ENCODE assay signal across 25 mouse cellular contexts in the genomic region with DNA sequence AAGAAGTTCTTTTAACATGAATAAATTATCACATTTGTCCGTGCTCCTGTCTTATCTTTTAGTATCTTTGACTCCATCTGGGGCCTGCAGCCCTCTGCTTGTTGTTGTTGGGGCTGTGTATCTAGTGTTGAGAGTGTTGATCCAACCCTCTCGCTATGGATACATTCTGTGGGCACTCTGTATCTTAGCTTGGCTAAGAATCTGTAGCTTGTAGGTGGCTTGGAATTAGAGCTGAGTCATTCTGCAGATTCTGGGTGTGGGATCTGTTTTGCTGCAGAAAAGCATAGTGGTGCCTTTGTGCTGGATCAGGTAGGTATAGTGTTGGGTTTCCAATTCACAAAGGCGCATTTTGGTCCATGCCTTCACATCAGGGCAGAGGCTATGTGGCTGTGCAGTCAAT.
DNase-seq lines count a peak whose midpoint lies in the region; ATAC-seq and TF ChIP-seq lines count a peak whose summit lies in the region.
"Had no signal": no experiment of that assay in that cellular context is flagged by ENCODE, and none has a peak within 500 bp of the region (broad histone marks: within the 10 kb centered on the region; RNA-seq: fewer than 3 reads in every experiment).

No protein-coding gene starts in this region.

- DNase-seq in frontal cortex, postnatal 10 days (ENCODE audit: low spot score in 2 of 2): no peak
- peak; percentile 64 for DNase-seq in right cerebral cortex, adult 18-20 months
- no peak for DNase-seq in right cerebral cortex, postnatal 10 days (ENCODE audit: low spot score in 2 of 2)
- DNase-seq in left cerebral cortex, adult 2 months (ENCODE audit: extremely low spot score in 1 of 2, low spot score in 2 of 2): peak in 1 of 2 experiments; percentile 31
- DNase-seq in telencephalon, adult 2 months (ENCODE audit: low read depth, low spot score): peak; percentile 76
- no peak for DNase-seq in heart, adult 2 months
- DNase-seq in cerebellum, adult 11-12 months: no peak
- DNase-seq: adrenal gland, postnatal 25 days; cerebellum, adult 9-11 months; gastrocnemius, adult 2 months; heart, postnatal 10 days; kidney, adult 9 months; kidney, postnatal 14 days; lung, adult 18-20 months; lung, postnatal 14 days had no signal

- no peak overlapping the region for H3K9ac ChIP-seq in heart, adult 2 months (ENCODE audit: low read depth, low read length)
- H3K9ac ChIP-seq: heart, embryonic 12.5 days; limb, embryonic 12.5 days; midbrain, embryonic 13.5 days had no signal

- no peak for TF ChIP-seq EP300 in heart, adult 2 months (IDR thresholded peaks at IDR 0.05; ENCODE audit: insufficient read depth, low read depth, low read length)

- peak; percentile 93 for ATAC-seq in frontal cortex, adult (ENCODE audit: low TSS enrichment)
- ATAC-seq: forebrain, embryonic 16.5 days; hindbrain, postnatal 0 days; intestine, embryonic 16.5 days; midbrain, embryonic 13.5 days had no signal

- whole genome bisulfite sequencing in heart, adult 2 months: 53% methylated on average over 3 of the region's 3 CpGs

- no peak for TF ChIP-seq CTCF in left cerebral cortex, adult 2 months (IDR thresholded peaks at IDR 0.05)
- TF ChIP-seq CTCF in heart, adult 2 months (IDR thresholded peaks at IDR 0.05): no peak

- H3K79me2 ChIP-seq in heart, adult 2 months (replicated peaks; ENCODE audit: control insufficient read depth, insufficient read depth, low read length): no peaks in the 10 kb centered on the region

- H3K36me3 ChIP-seq in heart, adult 2 months (ENCODE audit: control insufficient read depth, insufficient read depth, low read length): no peaks in the 10 kb centered on the region
- H3K36me3 ChIP-seq: embryonic facial prominence, embryonic 10.5 days; forebrain, embryonic 10.5 days; heart, embryonic 12.5 days; limb, embryonic 12.5 days; midbrain, embryonic 13.5 days had no signal

- H3K27me3 ChIP-seq in heart, adult 2 months (ENCODE audit: control insufficient read depth, insufficient read depth, low read length): no peaks in the 10 kb centered on the region
- H3K27me3 ChIP-seq: heart, embryonic 12.5 days; limb, embryonic 12.5 days; midbrain, embryonic 13.5 days had no signal

- H3K4me1 ChIP-seq in heart, adult 2 months (ENCODE audit: control insufficient read depth, insufficient read depth, low read length): no peaks in the 10 kb centered on the region
- H3K4me1 ChIP-seq: embryonic facial prominence, embryonic 10.5 days; forebrain, embryonic 10.5 days; heart, embryonic 12.5 days; limb, embryonic 12.5 days; midbrain, embryonic 13.5 days had no signal

- TF ChIP-seq POLR2A in heart, adult 2 months (IDR thresholded peaks at IDR 0.05; ENCODE audit: insufficient read depth, low read depth, low read length): no peak

- H3K27ac ChIP-seq in left cerebral cortex, adult 2 months: peak overlapping the region; percentile 85
- no peak overlapping the region for H3K27ac ChIP-seq in heart, adult 2 months
- H3K27ac ChIP-seq: embryonic facial prominence, embryonic 10.5 days; forebrain, embryonic 10.5 days; gastrocnemius, adult 2 months; hindbrain, postnatal 0 days; limb, embryonic 12.5 days; midbrain, embryonic 13.5 days; stomach, postnatal 0 days had no signal

- intact Hi-C loops in left cerebral cortex, adult 2 months (cut with DNase I): loop anchor here (5.0 kb wide), 3 partner anchors 38 to 297 kb away; no protein-coding TSS in a partner anchor
- intact Hi-C loops in heart, adult 2 months (cut with DNase I): no loop called here

- H3K4me3 ChIP-seq in left cerebral cortex, adult 2 months: no peak overlapping the region
- no peak overlapping the region for H3K4me3 ChIP-seq in heart, adult 2 months
- H3K4me3 ChIP-seq: embryonic facial prominence, embryonic 10.5 days; forebrain, embryonic 10.5 days; gastrocnemius, adult 2 months; heart, embryonic 12.5 days; limb, embryonic 12.5 days; midbrain, embryonic 13.5 days had no signal

Comparison
In these comparisons a context has a peak if more than half of its experiments do, and no peak if none do; other contexts are left out.
1. DNase-seq: peak in right cerebral cortex, adult 18-20 months (single experiment) and telencephalon, adult 2 months (single experiment); none in frontal cortex, postnatal 10 days (0 of 2), right cerebral cortex, postnatal 10 days (0 of 2), heart, adult 2 months (0 of 2) and cerebellum, adult 11-12 months (single experiment).